Mouse (Mus musculus) gastrocnemius, postnatal 4 days (tissue): ENCODE results near the gene Olfr273. TPM values are rescaled to one million over a fixed set of nuclear protein-coding genes. Genes with fewer than 3 reads are reported as not detected.
"Not testable (repeated sequence)": the region's sequence is repeated elsewhere in the genome, so short reads cannot be mapped to it uniquely, and the experiment has no call there.

ENCODE experiments used
- DNase-seq, 2 experiments: peaks; one replicate each; pipeline ENCODE4 v3.0.0; 2021 to 2022; ENCODE audit warnings: low spot score in 2 of 2, mixed read lengths in 2 of 2
- long read RNA-seq, 2 experiments: library from polyadenylated mRNA; stranded (forward); transcript quantifications; one replicate each; pipeline ENCODE4 v2.0.0; 2021
- total RNA-seq, 2 experiments: library from RNA; stranded (reverse); gene quantifications; 2 replicates each; pipeline ENCODE4 v1.2.3; 2021

Olfr273 gene
- total RNA-seq = not detected
- long read RNA-seq, experiment 1 = 0 reads
- long read RNA-seq, experiment 2 = 0 reads

DNA sequence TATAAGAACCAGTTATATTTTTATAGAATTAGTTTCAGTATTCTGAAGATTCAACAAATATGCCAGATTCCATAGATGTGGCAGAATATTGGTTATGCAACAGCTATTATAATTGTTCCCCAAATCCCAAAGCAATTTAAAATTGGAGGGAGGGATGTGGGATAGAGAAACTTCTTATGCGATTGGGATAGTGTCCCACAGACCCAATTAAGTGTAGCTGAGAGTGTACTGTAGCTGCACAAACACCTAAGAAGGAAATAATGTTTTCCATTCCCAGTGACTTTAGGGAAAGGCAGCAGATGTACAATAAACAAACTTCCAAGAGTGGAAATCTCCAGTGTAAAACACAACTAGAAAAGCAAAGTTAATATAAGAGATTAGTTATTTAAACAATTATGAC is at the start of gene Olfr273:
Olfr273 (minus strand) TSS at position 101 of the 400 bp plus-strand sequence.
- no peak for DNase-seq

- no peak for DNase-seq
These were observed 5.1 kb upstream of the Olfr273 start for GRCm38 (mm10) chr4:52864156-52864555.

DNA sequence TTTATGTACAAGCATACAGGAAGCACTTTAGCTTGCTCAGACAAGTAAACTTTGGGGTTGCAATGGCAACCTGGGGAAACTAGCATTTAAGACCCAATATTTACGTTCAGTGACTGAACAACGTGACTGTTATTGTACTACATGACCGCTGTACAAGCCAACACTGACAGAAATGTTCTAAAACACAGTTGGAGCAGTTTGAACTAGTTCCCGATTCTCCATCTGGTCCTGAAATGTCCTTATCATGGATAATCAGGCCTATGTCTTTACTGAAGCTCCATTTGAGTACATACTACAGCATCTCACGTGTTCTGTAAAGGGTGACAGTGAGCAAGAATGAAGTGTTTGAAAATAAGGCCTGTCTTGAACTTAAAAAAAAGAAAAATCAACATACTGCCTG is 9.4 kb downstream of the Olfr273 start:
- DNase-seq = no peak

GRCm38 (mm10) chr4:52849039-52849635 is 9.9 kb downstream of the Olfr273 start:
- no peak for DNase-seq

GRCm38 (mm10) chr4:52845411-52845810 is 13.6 kb downstream of the Olfr273 start:
- DNase-seq = not testable (repeated sequence)

DNA sequence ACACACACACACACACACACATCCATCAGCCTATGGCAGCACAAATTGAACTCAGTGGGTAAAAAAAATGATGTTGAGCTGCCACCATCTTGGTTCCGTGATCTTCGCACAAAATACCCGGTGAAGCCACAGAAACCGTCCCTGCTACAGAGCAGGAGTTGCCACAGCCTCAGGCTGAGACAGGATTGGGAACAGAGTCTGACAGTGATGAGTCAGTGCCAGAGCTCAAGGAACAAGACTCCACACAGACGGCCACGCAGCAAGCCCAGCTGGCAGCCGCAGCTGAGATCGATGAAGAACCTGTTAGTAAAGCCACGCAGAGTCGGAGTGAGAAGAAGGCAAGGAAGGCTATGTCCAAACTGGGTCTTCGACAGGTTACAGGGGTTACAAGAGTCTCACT is 37.7 kb downstream of the Olfr273 start:
- DNase-seq = no peak

DNA sequence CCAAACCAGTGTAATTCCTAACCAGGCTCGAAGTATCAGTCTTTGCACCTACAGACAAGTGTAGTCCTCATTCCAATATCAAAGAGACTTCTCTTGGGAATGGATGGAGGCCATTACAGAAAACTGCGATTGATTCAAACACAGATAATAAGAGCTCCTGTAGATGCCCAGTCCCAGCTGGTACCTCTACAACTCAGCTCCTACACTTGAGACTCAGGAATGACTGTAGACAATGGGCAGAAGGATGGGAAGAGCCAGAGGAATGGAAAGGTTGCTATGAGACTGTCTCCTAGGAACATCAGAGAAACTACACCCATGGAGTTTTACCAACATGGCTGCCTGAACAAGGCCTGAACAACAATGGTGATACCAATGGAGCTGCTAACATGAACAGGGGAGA is 44.7 kb downstream of the Olfr273 start, which contains the start of gene Olfr275:
Olfr275 (plus strand) TSS at position 301 of the 400 bp plus-strand sequence.
- DNase-seq = no peak

- DNase-seq = no peak
These were observed 47.2 kb downstream of the Olfr273 start for GRCm38 (mm10) chr4:52811871-52812270.

Other genes starting within 250 kb of the Olfr273 start
- not detected for gene Olfr275, start 44.6 kb downstream of the Olfr273 start, total RNA-seq
- not detected for gene Olfr272, start 59.9 kb upstream of the Olfr273 start, total RNA-seq
- not detected for gene Olfr270, start 105.3 kb upstream of the Olfr273 start, total RNA-seq
- gene Nipsnap3a, start 130.0 kb upstream of the Olfr273 start, total RNA-seq = not detected
- 10 to 100 TPM; 16.0 to 17.0 TPM for gene Nipsnap3b, start 152.6 kb upstream of the Olfr273 start, total RNA-seq